Comparison of ENCODE assay signal across 8 mouse cellular contexts in the genomic region with DNA sequence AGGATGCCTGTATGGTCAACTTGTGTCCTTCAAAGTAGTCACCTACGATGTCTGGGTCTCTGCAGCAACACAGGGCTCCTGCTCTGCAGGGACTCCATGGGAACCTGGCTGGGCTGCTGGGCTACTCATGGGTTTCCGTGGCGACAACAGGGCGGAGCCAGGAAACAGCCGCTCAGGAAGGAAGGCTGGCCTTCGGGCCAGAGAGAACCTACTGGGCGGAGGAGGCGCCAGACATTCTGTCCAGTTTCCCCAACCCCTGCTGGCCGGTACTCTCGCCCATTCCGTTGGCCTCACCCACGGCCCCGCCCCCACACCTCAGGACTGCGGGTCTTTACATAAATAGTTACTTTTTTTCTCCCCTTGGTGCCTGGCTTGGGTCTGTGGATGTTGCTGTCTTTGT. TPM values are rescaled to one million over a fixed set of nuclear protein-coding genes. Genes with fewer than 3 reads are reported as not detected.
A peak's percentile ranks its signal among the peaks of the same experiment; 100 is the strongest.
DNase-seq lines count a peak whose midpoint lies in the region; ATAC-seq and TF ChIP-seq lines count a peak whose summit lies in the region.

No protein-coding gene starts in this region.

- TF ChIP-seq EP300 in lung, postnatal 0 days (IDR thresholded peaks at IDR 0.05) = peak; percentile 87

- 0 out of 2 replicates have a peak overlapping the region, but pooled peaks have one; percentile 44 for H3K9ac ChIP-seq in embryonic facial prominence, embryonic 13.5 days
- H3K9ac ChIP-seq in heart, embryonic 14.5 days (ENCODE audit: low read length) = peak overlapping the region; percentile 58
- peak overlapping the region; percentile 49; the same call in 1 of the 2 replicates for H3K9ac ChIP-seq in kidney, embryonic 16.5 days (replicated peaks; ENCODE audit: low read length)
- peak overlapping the region; percentile 23; the same call in 1 of the 2 replicates for H3K9ac ChIP-seq in lung, postnatal 0 days (replicated peaks; ENCODE audit: low read depth)

- H3K4me3 ChIP-seq in embryonic facial prominence, embryonic 13.5 days = no peak overlapping the region
- H3K4me3 ChIP-seq in heart, embryonic 14.5 days (ENCODE audit: control insufficient read depth in 1 of 2, insufficient read depth in 1 of 2, low read depth in 1 of 2, low read length in 2 of 2) = peak overlapping the region; percentile 18 to 28
- peak overlapping the region; percentile 27 for H3K4me3 ChIP-seq in kidney, embryonic 16.5 days (ENCODE audit: low read length)
- H3K4me3 ChIP-seq in lung, postnatal 0 days (ENCODE audit: low read depth, low read length) = no peak overlapping the region

- DNase-seq in urinary bladder, postnatal 25 days (ENCODE audit: low spot score) = peak; percentile 47
- DNase-seq in urinary bladder, adult 2 months (ENCODE audit: low spot score) = no peak
- DNase-seq in lung, postnatal 0 days (ENCODE audit: low spot score) = peak; percentile 85
- peak; percentile 83 for DNase-seq in ovary, postnatal 36 days (ENCODE audit: low spot score)
- no peak for DNase-seq in T-cell, adult 2 months (ENCODE audit: low spot score)

- peaks cover 43% of the 10 kb centered on the region for H3K4me1 ChIP-seq in embryonic facial prominence, embryonic 13.5 days
- H3K4me1 ChIP-seq in heart, embryonic 14.5 days (ENCODE audit: control insufficient read depth in 2 of 2, insufficient read depth in 2 of 2, low read length in 2 of 2) = peaks cover 15 to 26% of the 10 kb centered on the region in 2 experiments
- peaks cover 27% of the 10 kb centered on the region for H3K4me1 ChIP-seq in kidney, embryonic 16.5 days (ENCODE audit: insufficient read depth, low read length)
- peaks cover 11% of the 10 kb centered on the region; the same call in 1 of the 2 replicates for H3K4me1 ChIP-seq in lung, postnatal 0 days (ENCODE audit: insufficient read depth, low read depth, low read length)

- peak overlapping the region; percentile 13; the same call in 1 of the 2 replicates for H3K27ac ChIP-seq in embryonic facial prominence, embryonic 13.5 days
- peak overlapping the region; percentile 68 to 72 for H3K27ac ChIP-seq in heart, embryonic 14.5 days (replicated peaks in 1 of 2; ENCODE audit: control insufficient read depth in 1 of 2, insufficient read depth in 1 of 2, low read depth in 2 of 2, low read length in 2 of 2)
- peak overlapping the region; percentile 63; the same call in 1 of the 2 replicates for H3K27ac ChIP-seq in kidney, embryonic 16.5 days (ENCODE audit: low read length)
- peak overlapping the region; percentile 76 for H3K27ac ChIP-seq in lung, postnatal 0 days (ENCODE audit: low read length)

- no peaks in the 10 kb centered on the region for H3K36me3 ChIP-seq in embryonic facial prominence, embryonic 13.5 days
- no peaks in the 10 kb centered on the region for H3K36me3 ChIP-seq in heart, embryonic 14.5 days (ENCODE audit: control insufficient read depth, insufficient read depth, low read length)
- no peaks in the 10 kb centered on the region for H3K36me3 ChIP-seq in kidney, embryonic 16.5 days (ENCODE audit: insufficient read depth, low read length)
- no peaks in the 10 kb centered on the region for H3K36me3 ChIP-seq in lung, postnatal 0 days (ENCODE audit: insufficient read depth, low read length)

- peaks cover 33% of the 10 kb centered on the region for H3K27me3 ChIP-seq in embryonic facial prominence, embryonic 13.5 days
- H3K27me3 ChIP-seq in heart, embryonic 14.5 days (ENCODE audit: control insufficient read depth, insufficient read depth, low read length) = peaks cover 36% of the 10 kb centered on the region
- H3K27me3 ChIP-seq in kidney, embryonic 16.5 days (ENCODE audit: insufficient read depth, low read length) = peaks cover 30% of the 10 kb centered on the region
- peaks cover 22% of the 10 kb centered on the region for H3K27me3 ChIP-seq in lung, postnatal 0 days (replicated peaks; ENCODE audit: insufficient read depth, low read length)

- ATAC-seq in embryonic facial prominence, embryonic 13.5 days (ENCODE audit: insufficient number of reproducible peaks, insufficient read depth, low FRiP score, low TSS enrichment, low read depth) = no peak
- ATAC-seq in heart, embryonic 14.5 days (ENCODE audit: insufficient number of reproducible peaks, insufficient read depth, low FRiP score, low read depth) = peak; percentile 49; the same call in 1 of the 2 replicates
- ATAC-seq in kidney, embryonic 16.5 days (ENCODE audit: low FRiP score, low TSS enrichment) = peak; percentile 34
- peak; percentile 47 for ATAC-seq in lung, postnatal 0 days

- no peaks in the 10 kb centered on the region for H3K9me3 ChIP-seq in embryonic facial prominence, embryonic 13.5 days
- no peaks in the 10 kb centered on the region for H3K9me3 ChIP-seq in heart, embryonic 14.5 days (ENCODE audit: control insufficient read depth, low read length)
- no peaks in the 10 kb centered on the region for H3K9me3 ChIP-seq in kidney, embryonic 16.5 days (ENCODE audit: low read length)
- no peaks in the 10 kb centered on the region for H3K9me3 ChIP-seq in lung, postnatal 0 days (ENCODE audit: low read length)

- peak; percentile 41 for TF ChIP-seq CTCF in lung, postnatal 0 days (IDR thresholded peaks at IDR 0.05)

- H3K4me2 ChIP-seq in embryonic facial prominence, embryonic 13.5 days = peak overlapping the region; percentile 43
- peak overlapping the region; percentile 62 for H3K4me2 ChIP-seq in heart, embryonic 14.5 days (ENCODE audit: low read length)
- peak overlapping the region; percentile 55 for H3K4me2 ChIP-seq in kidney, embryonic 16.5 days (replicated peaks; ENCODE audit: low read depth, low read length)
- peak overlapping the region; percentile 39 for H3K4me2 ChIP-seq in lung, postnatal 0 days (replicated peaks; ENCODE audit: low read depth, low read length)

- 7% methylated on average over 14 of the region's 14 CpGs for WGBS in embryonic facial prominence, embryonic 13.5 days
- 3% methylated on average over 14 of the region's 14 CpGs for WGBS in heart, embryonic 14.5 days
- WGBS in kidney, embryonic 16.5 days = 2% methylated on average over 14 of the region's 14 CpGs
- 1% methylated on average over 14 of the region's 14 CpGs for WGBS in lung, postnatal 0 days

RNA-seq across cellular contexts. Expression of gene Sox18, which starts 4.0 kb away (rescaled TPM):
- 20.0 and 27.2 TPM in 2 replicates for polyA plus RNA-seq in urinary bladder, adult 2 months (2012; rRNA removed)
- 88.3 and 92.4 TPM in 2 replicates for polyA plus RNA-seq in embryonic facial prominence, embryonic 13.5 days (2015; fragmentation: Nextera tagmentation; extraction: Ambion mirVana)
- polyA plus RNA-seq in heart, embryonic 14.5 days (2014; fragmentation: Nextera tagmentation; extraction: Ambion mirVana) = 44.1 and 49.2 TPM in 2 replicates
- 61.6 and 65.2 TPM in 2 replicates for polyA plus RNA-seq in kidney, embryonic 16.5 days (2015; fragmentation: Nextera tagmentation; extraction: Ambion mirVana)
- 134 and 161 TPM in 2 replicates for polyA plus RNA-seq in lung, postnatal 0 days (2015; fragmentation: Nextera tagmentation; extraction: Ambion mirVana)

RNA-seq across cellular contexts. Expression of gene Tcea2, which starts 4.7 kb away (rescaled TPM):
- 27.8 and 38.0 TPM in 2 replicates for polyA plus RNA-seq in urinary bladder, adult 2 months (2012; rRNA removed)
- 30.4 and 33.0 TPM in 2 replicates for polyA plus RNA-seq in embryonic facial prominence, embryonic 13.5 days (2015; fragmentation: Nextera tagmentation; extraction: Ambion mirVana)
- 20.5 and 21.8 TPM in 2 replicates for polyA plus RNA-seq in heart, embryonic 14.5 days (2014; fragmentation: Nextera tagmentation; extraction: Ambion mirVana)
- polyA plus RNA-seq in kidney, embryonic 16.5 days (2015; fragmentation: Nextera tagmentation; extraction: Ambion mirVana) = 29.3 and 29.9 TPM in 2 replicates
- polyA plus RNA-seq in lung, postnatal 0 days (2015; fragmentation: Nextera tagmentation; extraction: Ambion mirVana) = 14.1 and 15.3 TPM in 2 replicates

RNA-seq across cellular contexts. Expression of gene Rgs19, which starts 18.3 kb away (rescaled TPM):
- polyA plus RNA-seq in urinary bladder, adult 2 months (2012; rRNA removed) = 40.4 and 51.8 TPM in 2 replicates
- 83.5 and 86.1 TPM in 2 replicates for polyA plus RNA-seq in embryonic facial prominence, embryonic 13.5 days (2015; fragmentation: Nextera tagmentation; extraction: Ambion mirVana)
- 42.8 and 44.2 TPM in 2 replicates for polyA plus RNA-seq in heart, embryonic 14.5 days (2014; fragmentation: Nextera tagmentation; extraction: Ambion mirVana)
- 67.7 and 72.1 TPM in 2 replicates for polyA plus RNA-seq in kidney, embryonic 16.5 days (2015; fragmentation: Nextera tagmentation; extraction: Ambion mirVana)
- 32.7 and 33.3 TPM in 2 replicates for polyA plus RNA-seq in lung, postnatal 0 days (2015; fragmentation: Nextera tagmentation; extraction: Ambion mirVana)

RNA-seq across cellular contexts. Expression of gene Gm29797, which starts 18.6 kb away (rescaled TPM):
- polyA plus RNA-seq in urinary bladder, adult 2 months (2012; rRNA removed) = 0.11 TPM in 1 of 2 replicates, not detected in the other
- not detected in 2 replicates for polyA plus RNA-seq in embryonic facial prominence, embryonic 13.5 days (2015; fragmentation: Nextera tagmentation; extraction: Ambion mirVana)
- polyA plus RNA-seq in heart, embryonic 14.5 days (2014; fragmentation: Nextera tagmentation; extraction: Ambion mirVana) = not detected in 2 replicates
- 0.21 and 0.49 TPM in 2 replicates for polyA plus RNA-seq in kidney, embryonic 16.5 days (2015; fragmentation: Nextera tagmentation; extraction: Ambion mirVana)
- not detected in 2 replicates for polyA plus RNA-seq in lung, postnatal 0 days (2015; fragmentation: Nextera tagmentation; extraction: Ambion mirVana)

RNA-seq across cellular contexts. Expression of gene Lkaaear1, which starts 22.8 kb away (rescaled TPM):
- not detected in 2 replicates for polyA plus RNA-seq in urinary bladder, adult 2 months (2012; rRNA removed)
- polyA plus RNA-seq in embryonic facial prominence, embryonic 13.5 days (2015; fragmentation: Nextera tagmentation; extraction: Ambion mirVana) = not detected in 2 replicates
- not detected in 2 replicates for polyA plus RNA-seq in heart, embryonic 14.5 days (2014; fragmentation: Nextera tagmentation; extraction: Ambion mirVana)
- not detected in 2 replicates for polyA plus RNA-seq in kidney, embryonic 16.5 days (2015; fragmentation: Nextera tagmentation; extraction: Ambion mirVana)
- polyA plus RNA-seq in lung, postnatal 0 days (2015; fragmentation: Nextera tagmentation; extraction: Ambion mirVana) = not detected in 2 replicates

Comparison
In these comparisons a context has a peak if more than half of its experiments do, and no peak if none do; other contexts are left out.
1. DNase-seq: peak in urinary bladder, postnatal 25 days (single experiment), lung, postnatal 0 days (single experiment) and ovary, postnatal 36 days (single experiment); none in urinary bladder, adult 2 months (single experiment) and T-cell, adult 2 months (single experiment).
2. H3K27ac ChIP-seq: peak in every context shown above with its lines; median percentile 76 in lung, postnatal 0 days; 70 in heart, embryonic 14.5 days; 63 in kidney, embryonic 16.5 days; 13 in embryonic facial prominence, embryonic 13.5 days.
3. H3K4me3 ChIP-seq: peak in heart, embryonic 14.5 days (2 of 2) and kidney, embryonic 16.5 days (single experiment); none in embryonic facial prominence, embryonic 13.5 days (single experiment) and lung, postnatal 0 days (single experiment).
4. Peak in every context shown above with its lines, with median percentiles within 50 percentile points of each other: H3K4me2 ChIP-seq and H3K9ac ChIP-seq.